Mouse (Mus musculus) spleen, adult 2 months (tissue): ENCODE data around the gene Myo10.

ENCODE experiments used
- CTCF ChIP-seq: fragments of 200-500 bp; IDR thresholded peaks from 2 replicates; pipeline ENCODE4 v1.5.1; 2011; ENCODE audit warnings: mild to moderate bottlenecking, inconsistent platforms; ENCODE audit not compliant: insufficient read depth, insufficient read length, insufficient replicate concordance; ENCODE audit errors: extremely low read depth
- POLR2A ChIP-seq: fragments of 200-500 bp; IDR thresholded peaks from 2 replicates; pipeline ENCODE4 v1.6.1; 2011; ENCODE audit warnings: low read depth, low read length, inconsistent platforms

DNA sequence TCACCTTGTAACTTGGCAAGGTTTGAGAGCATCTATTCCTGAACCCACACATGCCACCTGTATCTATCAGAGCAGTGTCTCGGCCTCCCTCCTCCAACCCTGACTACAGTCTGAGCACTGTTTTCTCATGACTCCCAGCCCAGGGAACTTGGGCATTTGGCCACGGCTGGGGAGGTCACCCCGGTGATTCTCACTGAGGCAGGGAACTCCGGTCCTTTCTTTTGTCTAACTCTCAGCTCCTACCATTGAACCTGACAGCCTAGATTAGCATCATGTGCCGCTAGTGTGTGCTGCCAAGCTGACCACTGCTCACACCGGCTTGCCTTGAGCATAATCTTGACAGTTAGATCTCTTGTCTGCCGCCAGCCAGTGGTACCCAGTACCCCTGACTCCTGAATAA lies 140.8 kb downstream of the Myo10 start:
- TF ChIP-seq POLR2A (no peak), CTCF (no peak)
